Mouse (Mus musculus): ENCODE measurements around the gene Pttg1.

Pttg1 gene

GRCm38 (mm10) chr11:43425824-43426413 is at the start of gene Pttg1:
Gene Pttg1 (minus strand): TSS chr11:43426251.
- DNase-seq: peak; percentile 49

DNA sequence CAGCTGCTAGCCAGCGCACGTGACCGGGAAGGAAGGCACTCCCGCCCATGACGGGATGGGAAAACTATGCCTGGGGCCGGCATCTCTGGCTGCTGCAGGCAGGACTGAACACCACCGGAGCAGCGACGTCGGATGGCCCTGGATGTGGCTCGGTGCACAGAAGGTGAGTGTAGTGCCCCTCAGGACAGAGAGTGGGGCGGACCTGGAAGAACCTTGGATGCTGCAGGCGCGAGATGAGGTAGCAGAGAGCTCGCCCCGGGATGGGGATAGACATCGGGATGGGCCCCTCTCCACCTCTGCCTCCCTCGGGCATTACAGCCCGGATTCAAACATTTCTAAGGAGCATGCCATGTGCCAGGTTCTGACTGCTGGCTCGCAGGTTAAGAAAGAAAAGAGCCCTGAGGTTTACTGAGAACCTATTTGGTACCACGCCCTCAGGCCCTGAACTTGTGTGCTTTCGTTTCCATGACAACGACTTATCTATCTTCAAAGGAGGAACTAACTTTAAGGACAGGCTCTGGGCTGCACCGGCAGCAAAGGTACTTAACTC is 48.2 kb upstream of the Pttg1 start, which contains the start of gene C1qtnf2:
Gene C1qtnf2 (plus strand): TSS at position 52 of the 550 bp plus-strand sequence.
- DNase-seq: peak; percentile 45

DNA sequence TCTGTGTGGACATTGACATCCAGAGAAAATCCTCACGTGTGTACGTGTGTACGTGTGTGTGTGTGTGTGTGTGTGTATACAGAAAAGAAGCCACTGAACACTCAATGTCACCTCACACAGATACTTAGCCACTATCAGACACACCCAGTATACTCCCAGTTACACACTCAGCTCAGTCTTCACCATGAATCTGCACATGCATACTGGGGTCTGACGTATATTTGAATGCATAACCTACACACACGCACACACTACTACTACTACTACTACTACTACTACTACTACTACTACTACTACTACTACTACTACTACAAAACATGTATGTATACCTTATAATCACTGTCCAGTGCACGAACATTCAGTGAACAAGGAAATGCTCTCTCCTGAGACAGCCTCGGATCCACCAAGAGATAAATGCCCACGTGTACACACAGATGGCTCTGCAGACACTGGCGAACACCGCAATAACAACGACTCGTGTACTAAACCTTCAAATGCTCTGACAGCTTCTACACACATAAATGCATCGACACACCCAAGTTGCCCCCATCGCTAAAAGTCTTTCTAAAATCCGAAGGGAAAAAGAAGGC is 47.7 kb upstream of the Pttg1 start:
- no peak for DNase-seq

DNA sequence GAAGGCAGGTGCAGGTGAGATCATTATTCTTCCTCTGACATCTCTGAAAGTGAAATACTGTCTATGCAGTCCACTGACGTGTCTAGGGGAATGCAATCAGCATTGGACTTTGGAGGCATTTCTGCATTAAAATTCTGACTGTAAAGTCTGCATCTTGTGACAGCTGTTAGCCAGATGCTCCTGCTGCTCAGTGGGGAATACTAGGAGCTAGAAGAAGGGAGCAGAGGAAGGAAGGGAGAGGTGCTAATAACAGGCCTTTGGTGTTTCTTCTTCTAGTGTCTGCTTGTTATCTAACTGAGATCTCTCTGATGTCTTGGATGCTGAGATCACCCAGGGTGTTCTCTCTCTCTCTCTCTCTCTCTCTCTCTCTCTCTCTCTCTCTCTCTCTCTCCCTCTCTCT is 47.1 kb upstream of the Pttg1 start:
- no peak for DNase-seq

- no peak for DNase-seq
Measured at GRCm38 (mm10) chr11:43470881-43471820, 45.1 kb upstream of the Pttg1 start.

GRCm38 (mm10) chr11:43470118-43470517 is 44.1 kb upstream of the Pttg1 start:
- no peak for DNase-seq

GRCm38 (mm10) chr11:43463204-43463603 is 37.2 kb upstream of the Pttg1 start:
- no peak for DNase-seq

- DNase-seq: no peak
Measured at GRCm38 (mm10) chr11:43452266-43452665, 26.2 kb upstream of the Pttg1 start.

- no peak for DNase-seq
Measured at GRCm38 (mm10) chr11:43451322-43451721, 25.3 kb upstream of the Pttg1 start.

GRCm38 (mm10) chr11:43449916-43450315 is 23.9 kb upstream of the Pttg1 start:
- DNase-seq: no peak

DNA sequence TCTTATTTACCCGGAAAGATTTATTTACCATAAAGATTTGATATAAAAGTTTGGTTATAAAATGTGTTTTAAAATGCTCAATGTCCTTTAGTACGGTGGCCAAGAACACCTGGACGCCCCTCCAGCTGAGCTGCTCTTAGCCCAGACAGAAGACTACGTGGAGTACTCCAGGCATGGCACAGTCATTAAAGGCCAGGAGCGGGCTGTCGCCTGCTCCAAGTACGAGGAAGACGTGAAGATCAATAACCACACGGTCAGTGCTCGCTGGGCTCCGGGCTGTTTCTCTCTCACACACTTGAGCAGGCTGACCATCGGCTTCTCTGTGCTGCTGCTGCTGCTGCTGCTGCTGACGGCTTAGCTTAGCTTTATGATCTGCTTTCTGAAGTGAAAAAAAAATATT is 17.1 kb upstream of the Pttg1 start:
- DNase-seq: no peak

- no peak for DNase-seq
Measured at GRCm38 (mm10) chr11:43441121-43441520, 15.1 kb upstream of the Pttg1 start.

DNA sequence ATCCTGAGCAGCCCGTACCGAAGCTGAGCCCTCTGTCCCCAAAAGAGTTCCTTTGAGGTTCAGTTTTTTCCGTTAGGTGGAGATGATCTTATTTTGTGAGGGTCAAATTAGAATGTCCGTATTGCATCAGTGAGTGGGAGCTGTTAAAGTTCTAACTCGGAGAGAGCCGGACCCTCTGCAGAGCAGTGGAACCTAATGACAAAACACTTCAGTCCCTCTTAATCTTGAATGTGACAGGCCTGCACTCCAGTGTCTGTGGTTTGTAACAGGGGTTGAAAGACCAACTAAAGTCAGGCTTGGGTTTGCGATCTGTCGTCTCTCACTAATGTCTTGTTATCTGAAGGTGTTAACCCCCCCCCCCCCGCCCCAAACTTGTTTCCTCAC is 8.0 kb upstream of the Pttg1 start:
- DNase-seq: no peak

DNA sequence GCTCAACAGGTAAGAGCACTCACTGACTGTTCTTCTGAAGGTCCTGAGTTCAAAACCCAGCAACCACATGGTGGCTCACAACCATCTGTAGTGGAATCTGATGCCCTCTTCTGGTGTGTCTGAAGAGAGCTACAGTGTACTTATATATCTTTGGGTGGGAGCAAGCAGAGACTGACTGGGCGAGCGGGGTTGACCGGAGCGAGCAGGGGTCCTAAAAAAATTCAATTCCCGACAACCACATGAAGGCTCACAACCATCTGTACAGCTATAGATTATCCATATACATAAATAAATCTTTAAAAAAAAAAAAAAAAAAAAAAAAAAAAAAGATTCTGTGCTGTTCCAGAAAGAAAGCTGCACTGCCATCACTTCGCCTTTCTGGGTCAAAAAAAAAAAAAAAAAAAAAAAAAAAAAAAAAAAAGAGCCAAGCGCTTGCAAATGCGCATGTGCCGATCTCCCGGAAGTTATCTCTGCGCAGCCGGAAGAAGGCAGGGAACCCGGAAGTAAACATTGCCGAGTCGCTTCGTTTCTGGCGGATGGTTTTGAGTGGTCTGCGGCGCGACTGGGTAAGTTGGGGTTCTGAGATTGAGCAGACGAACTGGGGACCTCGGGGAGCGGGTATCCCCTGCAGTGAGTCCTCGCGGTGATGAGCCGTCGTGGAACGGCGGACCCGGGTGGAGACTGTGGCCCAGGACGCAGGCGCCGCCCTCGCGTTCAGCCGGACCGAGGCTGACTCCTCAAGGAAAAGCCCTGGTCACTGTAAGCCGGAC is 7.4 kb upstream of the Pttg1 start, which contains the start of gene Slu7:
Gene Slu7 (plus strand): TSS at position 491 of the 770 bp plus-strand sequence.
- peak; percentile 75 for DNase-seq

- no peak for DNase-seq
Measured at GRCm38 (mm10) chr11:43426414-43426884, 398 bp upstream of the Pttg1 start.

DNA sequence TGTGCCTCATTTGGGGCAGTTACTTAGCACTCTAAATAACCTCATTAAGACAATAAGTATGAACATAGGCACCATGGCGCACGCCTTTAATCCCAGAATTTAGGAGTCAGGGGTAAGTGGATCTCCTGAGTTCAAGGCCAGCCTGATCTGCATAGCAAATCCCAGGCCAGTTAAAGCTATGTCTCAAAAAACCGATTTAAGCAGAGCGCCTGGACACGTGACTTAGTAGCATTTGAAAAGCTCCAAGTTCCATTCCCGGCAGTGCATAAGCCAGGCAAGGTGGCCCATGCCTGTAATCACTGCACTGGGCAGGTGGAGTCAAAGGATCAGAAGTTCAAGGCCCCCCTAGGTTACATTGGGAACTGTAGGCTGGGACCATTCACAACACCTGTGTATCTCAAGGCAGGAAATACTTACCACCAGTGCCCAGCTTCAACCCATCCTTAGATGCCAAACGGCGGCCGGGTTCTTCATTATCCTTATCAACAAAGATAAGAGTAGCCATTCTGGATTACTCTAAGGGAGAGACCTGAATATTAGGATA is 813 bp downstream of the Pttg1 start:
- DNase-seq: no peak

DNA sequence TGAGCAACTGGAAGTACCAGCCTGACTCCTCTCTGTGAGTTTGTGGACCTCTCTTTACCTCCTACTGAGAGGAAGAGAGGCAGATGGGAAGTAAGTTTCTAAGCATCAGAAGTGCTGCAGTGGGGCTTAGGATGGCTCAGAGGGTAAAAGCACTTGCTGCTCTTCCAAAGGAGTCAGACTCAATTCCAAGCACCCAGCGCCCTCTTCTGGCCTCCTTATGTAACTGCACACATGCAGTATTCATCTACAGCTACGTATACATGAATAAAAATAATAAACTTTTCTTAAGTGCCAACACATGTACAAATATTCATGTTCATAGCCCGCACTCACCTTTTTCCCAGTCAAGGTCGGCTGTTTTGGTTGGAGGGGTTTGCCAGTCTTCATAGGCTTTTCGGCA is 1.7 kb downstream of the Pttg1 start:
- DNase-seq: peak; percentile 37

DNA sequence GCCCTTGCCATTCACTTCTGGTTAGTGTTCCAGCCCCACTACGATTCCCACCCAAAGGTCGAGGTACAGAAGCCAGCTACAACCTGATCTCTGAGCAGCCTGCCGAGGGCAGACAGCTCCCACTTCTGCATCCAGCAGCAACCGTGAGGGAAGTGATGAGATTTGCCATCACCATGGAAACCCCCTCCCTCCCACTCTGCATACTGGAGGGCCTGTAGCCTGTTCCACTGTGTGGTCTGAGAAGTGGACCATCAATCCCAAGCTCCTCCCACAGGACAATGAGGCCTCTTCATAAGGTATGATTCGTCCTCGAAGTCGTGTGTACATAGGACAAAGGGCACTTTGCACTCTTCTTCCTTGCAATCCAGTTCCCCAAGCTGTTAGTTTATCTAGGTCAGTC is 8.8 kb downstream of the Pttg1 start:
- no peak for DNase-seq

GRCm38 (mm10) chr11:43412771-43413451 is 13.1 kb downstream of the Pttg1 start:
- DNase-seq: peak; percentile 89

GRCm38 (mm10) chr11:43411413-43411812 is 14.6 kb downstream of the Pttg1 start:
- peak; percentile 68 for DNase-seq

DNA sequence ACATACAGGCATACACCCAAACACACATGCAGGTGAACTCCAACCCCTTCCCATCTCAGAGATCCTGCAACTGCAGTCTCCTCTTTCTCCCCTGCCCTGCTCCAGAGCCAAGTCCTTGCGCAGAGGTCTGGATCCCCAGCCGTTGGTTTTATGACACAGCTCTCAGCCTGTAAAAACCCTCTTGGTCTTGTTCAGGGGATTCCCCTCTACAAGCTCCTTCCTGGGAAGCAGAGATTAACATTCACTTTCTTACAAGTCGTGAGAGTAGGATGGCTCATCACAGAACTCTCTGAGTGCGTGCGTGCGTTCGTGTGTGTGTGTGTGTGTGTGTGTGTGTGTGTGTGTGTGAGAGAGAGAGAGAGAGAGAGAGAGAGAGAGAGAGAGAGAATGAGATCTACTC is 15.8 kb downstream of the Pttg1 start:
- DNase-seq: no peak

- DNase-seq: no peak
Measured at GRCm38 (mm10) chr11:43408888-43409287, 17.2 kb downstream of the Pttg1 start.
